8 mouse cellular contexts compared by ENCODE assay signal in genomic region chr1:37288181-37288935, GRCm38 (mm10). TPM values are rescaled to one million over a fixed set of nuclear protein-coding genes. Genes with fewer than 3 reads are reported as not detected.
A peak's percentile ranks its signal among the peaks of the same experiment; 100 is the strongest.
DNase-seq lines count a peak whose midpoint lies in the region; ATAC-seq lines count a peak whose summit lies in the region.
"Had no signal": no experiment of that assay in that cellular context is flagged by ENCODE, and none has a peak within 500 bp of the region (broad histone marks: within the 10 kb centered on the region; RNA-seq: fewer than 3 reads in every experiment).

No protein-coding gene starts in this region.

- peaks cover 7% of the 10 kb centered on the region; the same call in 1 of the 2 replicates for H3K4me1 ChIP-seq in neural tube, embryonic 15.5 days
- H3K4me1 ChIP-seq in hindbrain, embryonic 14.5 days (replicated peaks; ENCODE audit: control insufficient read depth, insufficient read depth, low read length): 0 out of 2 replicates have a peak, but pooled peaks cover 10% of the 10 kb centered on the region

- peak; percentile 70 for ATAC-seq in neural tube, embryonic 15.5 days (ENCODE audit: low FRiP score)
- ATAC-seq in hindbrain, embryonic 14.5 days (ENCODE audit: low FRiP score): no peak
- no peak for ATAC-seq in activated CD4-positive, CD25-positive, alpha-beta regulatory T cell, adult 4 months

- H3K4me3 ChIP-seq in neural tube, embryonic 15.5 days (replicated peaks): no peak overlapping the region
- H3K4me3 ChIP-seq in hindbrain, embryonic 14.5 days (replicated peaks; ENCODE audit: low read length): no peak overlapping the region

- H3K27me3 ChIP-seq in neural tube, embryonic 15.5 days (replicated peaks): no peaks in the 10 kb centered on the region
- no peaks in the 10 kb centered on the region for H3K27me3 ChIP-seq in hindbrain, embryonic 14.5 days (ENCODE audit: control insufficient read depth, insufficient read depth, low read length)

- 0 out of 2 replicates have a peak overlapping the region, but pooled peaks have one; percentile 28 for H3K27ac ChIP-seq in neural tube, embryonic 15.5 days (replicated peaks)
- 0 out of 2 replicates have a peak overlapping the region, but pooled peaks have one; percentile 14 for H3K27ac ChIP-seq in hindbrain, embryonic 14.5 days
- H3K27ac ChIP-seq: liver, embryonic 14.5 days had no signal

- no peak overlapping the region for H3K9ac ChIP-seq in neural tube, embryonic 15.5 days (replicated peaks)
- H3K9ac ChIP-seq in hindbrain, embryonic 14.5 days: no peak overlapping the region
- H3K9ac ChIP-seq: liver, embryonic 14.5 days had no signal

- DNase-seq in neural tube, embryonic 10.5 days (ENCODE audit: extremely low spot score, low spot score): no peak
- DNase-seq in hindbrain, embryonic 14.5 days (ENCODE audit: low spot score): peak; percentile 64
- DNase-seq in left cerebral cortex, postnatal 25 days (ENCODE audit: low spot score in 2 of 2): peak; percentile 67 to 77
- DNase-seq in ovary, adult 18-20 months (ENCODE audit: low spot score): no peak
- no peak for DNase-seq in thymus, postnatal 36 days

- 48% methylated on average over 11 of the region's 11 CpGs for WGBS in neural tube, embryonic 15.5 days
- WGBS in hindbrain, embryonic 14.5 days: 54% methylated on average over 11 of the region's 11 CpGs

- no peak overlapping the region; the same call in 1 of the 2 replicates for H3K4me2 ChIP-seq in neural tube, embryonic 15.5 days
- no peak overlapping the region for H3K4me2 ChIP-seq in hindbrain, embryonic 14.5 days (replicated peaks)

- H3K36me3 ChIP-seq in neural tube, embryonic 15.5 days: no peaks in the 10 kb centered on the region
- no peaks in the 10 kb centered on the region for H3K36me3 ChIP-seq in hindbrain, embryonic 14.5 days (replicated peaks; ENCODE audit: control insufficient read depth, insufficient read depth)

- no peaks in the 10 kb centered on the region for H3K9me3 ChIP-seq in neural tube, embryonic 15.5 days (replicated peaks)
- H3K9me3 ChIP-seq in hindbrain, embryonic 14.5 days (ENCODE audit: control insufficient read depth, low read length): no peaks in the 10 kb centered on the region

- intact Hi-C loops in left cerebral cortex, postnatal 25 days (cut with DNase I): no loop called here

RNA-seq across cellular contexts. Expression of gene Inpp4a, which starts 11.3 kb away (rescaled TPM):
- 57.2 and 67.4 TPM in 2 replicates for polyA plus RNA-seq in neural tube, embryonic 15.5 days (2015; fragmentation: Nextera tagmentation; extraction: Ambion mirVana)
- 63.7 and 64.3 TPM in 2 replicates for polyA plus RNA-seq in hindbrain, embryonic 14.5 days (2014; fragmentation: Nextera tagmentation; extraction: Ambion mirVana)
- 100 to 1,000 TPM; 195 to 196 TPM for total RNA-seq in left cerebral cortex, postnatal 25 days (2021)
- polyA plus RNA-seq in activated CD4-positive, CD25-positive, alpha-beta regulatory T cell, adult 4 months (2017; shearing (Covaris generic)): 10 to 100 TPM; 58.0 to 60.7 TPM

Comparison
In these comparisons a context has a peak if more than half of its experiments do, and no peak if none do; other contexts are left out.
1. DNase-seq: peak in hindbrain, embryonic 14.5 days (single experiment) and left cerebral cortex, postnatal 25 days (2 of 2); none in neural tube, embryonic 10.5 days (single experiment), ovary, adult 18-20 months (single experiment) and thymus, postnatal 36 days (0 of 2).